Mouse (Mus musculus) neural tube, embryonic 14.5 days (tissue): Measurements from ENCODE around the gene Gm37240. TPM values are rescaled to one million over a fixed set of nuclear protein-coding genes. Genes with fewer than 3 reads are reported as not detected.

ENCODE experiments used
- ATAC-seq: fragments of 200-750 bp; cut with Nextera tagmentation; 2 replicates; pipeline ENCODE4 v1.8.0; 2017; ENCODE audit warnings: low read depth, mild to moderate bottlenecking, moderate TSS enrichment, moderate library complexity
- H3K27ac ChIP-seq: fragments of 300-500 bp; sonication (generic); 2 replicates; pipeline ENCODE4 v1.5.1; 2014; ENCODE audit warnings: low read depth, mild to moderate bottlenecking, control low read depth, low read length, moderate library complexity, mixed read lengths
- H3K27me3 ChIP-seq: fragments of 300-500 bp; sonication (generic); 2 replicates; pipeline ENCODE4 v1.6.1; 2014; ENCODE audit warnings: low read length; ENCODE audit not compliant: control insufficient read depth, insufficient read depth
- H3K36me3 ChIP-seq: fragments of 300-500 bp; sonication (generic); 2 replicates; pipeline ENCODE4 v1.6.1; 2014; ENCODE audit warnings: low read length, mixed read lengths; ENCODE audit not compliant: control insufficient read depth, insufficient read depth
- H3K4me1 ChIP-seq: fragments of 300-500 bp; sonication (generic); 2 replicates; pipeline ENCODE4 v1.6.1; 2014; ENCODE audit warnings: low read length; ENCODE audit not compliant: control insufficient read depth, insufficient read depth
- H3K4me2 ChIP-seq: fragments of 300-500 bp; sonication (generic); 2 replicates; pipeline ENCODE4 v1.6.1; 2014; ENCODE audit warnings: mild to moderate bottlenecking, low read depth, low read length, control low read depth
- H3K4me3 ChIP-seq: fragments of 300-500 bp; sonication (generic); 2 replicates; pipeline ENCODE4 v1.5.1; 2014; ENCODE audit warnings: low read depth, low read length, control low read depth, mixed read lengths
- H3K9ac ChIP-seq: fragments of 300-500 bp; sonication (generic); replicated peaks from 2 replicates; pipeline ENCODE4 v1.6.1; 2014; ENCODE audit warnings: low read depth, mild to moderate bottlenecking, control low read depth, low read length, mixed read lengths
- H3K9me3 ChIP-seq: fragments of 300-500 bp; sonication (generic); 2 replicates; pipeline ENCODE4 v1.6.1; 2016; ENCODE audit warnings: low read length; ENCODE audit not compliant: control insufficient read depth
- WGBS: fragments of 180-500 bp; shearing (Covaris S2); extraction: QIAGEN DNeasy Blood & Tissue Kit; methylation state at CpG from one replicate; pipeline ENCODE4 v1.1.7; 2014; 5-methylcytosine and 5-hydroxymethylcytosine counted together
- polyA plus RNA-seq: library from polyadenylated mRNA; unstranded; fragments of >200 nt; fragmentation: Nextera tagmentation; extraction: Ambion mirVana; gene quantifications from 2 replicates; pipeline ENCODE4 v1.2.1, GENCODE M21; 2014

Gene Gm37240
- polyA plus RNA-seq, 1 experiment from 2014 or later = not detected

- Histone ChIP-seq H3K27me3 (no peaks in the 10 kb centered on the region), H3K27ac (no peak overlapping the region), H3K4me3 (no peak overlapping the region), H3K36me3 (no peaks in the 10 kb centered on the region), H3K9ac (no peak overlapping the region), H3K4me1 (no peaks in the 10 kb centered on the region), H3K4me2 (no peak overlapping the region), H3K9me3 (no peaks in the 10 kb centered on the region)
- ATAC-seq = no peak
- WGBS = 78% methylated on average over 9 of the region's 9 CpGs
Measured at GRCm38 (mm10) chr3:84804036-84804435, 1083.3 kb downstream of the Gm37240 start.

GRCm38 (mm10) chr3:84787914-84788313 lies 1099.4 kb downstream of the Gm37240 start:
- no peak overlapping the region for H3K4me3 ChIP-seq
- H3K27me3 ChIP-seq = no peaks in the 10 kb centered on the region
- H3K36me3 ChIP-seq = no peaks in the 10 kb centered on the region
- H3K9me3 ChIP-seq = no peaks in the 10 kb centered on the region
- no peak overlapping the region for H3K4me2 ChIP-seq
- no peak overlapping the region for H3K9ac ChIP-seq
- no peaks in the 10 kb centered on the region for H3K4me1 ChIP-seq
- 90% methylated on average over 4 of the region's 4 CpGs for WGBS
- ATAC-seq = no peak
- no peak overlapping the region for H3K27ac ChIP-seq

- WGBS = 82% methylated on average over 1 of the region's 1 CpGs
- Histone ChIP-seq H3K4me1 (no peaks in the 10 kb centered on the region), H3K36me3 (no peaks in the 10 kb centered on the region), H3K4me3 (no peak overlapping the region), H3K9me3 (no peaks in the 10 kb centered on the region), H3K27me3 (no peaks in the 10 kb centered on the region), H3K9ac (no peak overlapping the region), H3K4me2 (no peak overlapping the region), H3K27ac (no peak overlapping the region)
- ATAC-seq = no peak
Measured at GRCm38 (mm10) chr3:84776084-84776483, 1111.2 kb downstream of the Gm37240 start.

DNA sequence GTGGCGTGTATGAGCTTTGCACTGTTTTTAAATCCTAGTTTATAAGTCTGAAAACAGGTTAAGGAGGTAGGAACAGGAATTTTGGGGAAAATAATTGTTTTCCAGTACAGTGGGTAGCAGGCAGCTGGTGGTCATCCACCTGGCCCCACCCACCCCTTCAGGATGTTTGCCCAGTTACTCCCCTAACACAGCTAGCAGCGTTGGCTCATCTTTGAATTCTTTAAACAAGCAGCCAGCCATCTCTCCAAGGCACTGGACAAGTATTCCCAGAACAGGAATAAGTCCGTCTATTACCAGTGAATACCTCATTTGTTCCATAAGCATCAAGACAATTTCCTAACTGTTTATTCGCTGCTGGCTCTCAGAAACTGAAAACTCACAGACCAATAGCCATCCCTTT lies 1111.7 kb downstream of the Gm37240 start:
- H3K4me3 ChIP-seq = no peak overlapping the region
- H3K4me2 ChIP-seq = no peak overlapping the region
- ATAC-seq = no peak
- no peaks in the 10 kb centered on the region for H3K9me3 ChIP-seq
- H3K36me3 ChIP-seq = no peaks in the 10 kb centered on the region
- no peak overlapping the region for H3K27ac ChIP-seq
- H3K27me3 ChIP-seq = no peaks in the 10 kb centered on the region
- H3K4me1 ChIP-seq = no peaks in the 10 kb centered on the region
- H3K9ac ChIP-seq = no peak overlapping the region
- 66% methylated on average over 4 of the region's 4 CpGs for WGBS

- WGBS = 71% methylated on average over 6 of the region's 6 CpGs
Measured at GRCm38 (mm10) chr3:84775067-84775423, 1112.3 kb downstream of the Gm37240 start.

GRCm38 (mm10) chr3:84774246-84775066 lies 1112.9 kb downstream of the Gm37240 start:
- Histone ChIP-seq H3K36me3 (no peaks in the 10 kb centered on the region), H3K27me3 (no peaks in the 10 kb centered on the region), H3K27ac (no peak overlapping the region), H3K9ac (no peak overlapping the region), H3K4me1 (no peaks in the 10 kb centered on the region), H3K4me2 (no peak overlapping the region), H3K4me3 (no peak overlapping the region), H3K9me3 (no peaks in the 10 kb centered on the region)
- WGBS = 18% methylated on average over 8 of the region's 8 CpGs
- no peak for ATAC-seq

More at GRCm38 (mm10) chr3:84775067-84775423, 1112.3 kb downstream of the Gm37240 start:
- no peak overlapping the region for H3K27ac ChIP-seq
- no peak overlapping the region for H3K9ac ChIP-seq
- no peaks in the 10 kb centered on the region for H3K27me3 ChIP-seq
- no peaks in the 10 kb centered on the region for H3K4me1 ChIP-seq
- H3K36me3 ChIP-seq = no peaks in the 10 kb centered on the region
- ATAC-seq = no peak
- H3K4me3 ChIP-seq = no peak overlapping the region
- H3K4me2 ChIP-seq = no peak overlapping the region
- H3K9me3 ChIP-seq = no peaks in the 10 kb centered on the region

DNA sequence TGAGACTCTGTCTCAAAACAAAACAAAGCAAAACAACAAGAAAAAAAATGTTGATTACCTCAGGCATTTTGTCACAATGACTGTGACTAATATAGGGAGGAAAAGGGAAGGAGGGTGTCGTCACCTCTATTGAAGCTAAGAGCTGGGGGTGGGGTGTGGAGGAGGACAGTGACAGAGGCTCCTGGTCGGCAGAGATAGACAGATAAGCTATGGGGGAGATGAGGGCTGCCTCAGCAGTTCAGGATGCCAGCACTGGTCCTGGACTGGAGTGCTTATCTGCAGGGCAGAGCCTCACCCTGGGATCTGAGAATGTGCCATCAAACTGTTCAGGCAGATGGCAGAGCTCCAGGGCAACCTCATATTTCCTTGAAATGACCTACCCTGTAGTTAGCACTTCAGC lies 1115.3 kb downstream of the Gm37240 start:
- no peaks in the 10 kb centered on the region for H3K27me3 ChIP-seq
- H3K4me1 ChIP-seq = no peaks in the 10 kb centered on the region
- no peaks in the 10 kb centered on the region for H3K36me3 ChIP-seq
- no peak for ATAC-seq
- 43% methylated on average over 2 of the region's 2 CpGs for WGBS
- H3K4me2 ChIP-seq = no peak overlapping the region
- no peak overlapping the region for H3K27ac ChIP-seq
- H3K9ac ChIP-seq = no peak overlapping the region
- H3K4me3 ChIP-seq = no peak overlapping the region
- H3K9me3 ChIP-seq = no peaks in the 10 kb centered on the region

GRCm38 (mm10) chr3:84770518-84770917 lies 1116.8 kb downstream of the Gm37240 start:
- ATAC-seq = no peak

GRCm38 (mm10) chr3:84769411-84769810 lies 1117.9 kb downstream of the Gm37240 start:
- no peak overlapping the region for H3K27ac ChIP-seq
- no peak overlapping the region for H3K4me2 ChIP-seq
- no peak overlapping the region for H3K4me3 ChIP-seq
- WGBS = 76% methylated on average over 6 of the region's 6 CpGs
- no peak overlapping the region for H3K9ac ChIP-seq
- no peaks in the 10 kb centered on the region for H3K36me3 ChIP-seq
- no peaks in the 10 kb centered on the region for H3K27me3 ChIP-seq
- no peaks in the 10 kb centered on the region for H3K9me3 ChIP-seq
- ATAC-seq = no peak
- H3K4me1 ChIP-seq = no peaks in the 10 kb centered on the region

More at GRCm38 (mm10) chr3:84770518-84770917, 1116.8 kb downstream of the Gm37240 start:
- no peaks in the 10 kb centered on the region for H3K27me3 ChIP-seq
- H3K4me2 ChIP-seq = no peak overlapping the region
- no peaks in the 10 kb centered on the region for H3K36me3 ChIP-seq
- 92% methylated on average over 6 of the region's 6 CpGs for WGBS
- no peak overlapping the region for H3K27ac ChIP-seq
- H3K4me1 ChIP-seq = no peaks in the 10 kb centered on the region
- no peak overlapping the region for H3K4me3 ChIP-seq
- H3K9me3 ChIP-seq = no peaks in the 10 kb centered on the region
- H3K9ac ChIP-seq = no peak overlapping the region
